Mouse (Mus musculus) hindbrain, embryonic 10.5 days (tissue): ENCODE measurements around the gene Slc22a1. TPM values are rescaled to one million over a fixed set of nuclear protein-coding genes. Genes with fewer than 3 reads are reported as not detected.

Source experiments
- DNase-seq: peaks from one replicate; pipeline ENCODE4 v3.0.0-alpha.2; 2017; ENCODE audit warnings: low spot score
- H3K27ac ChIP-seq: fragments of 300-500 bp; sonication (generic); 2 replicates; pipeline ENCODE4 v1.5.1; 2016; ENCODE audit warnings: mild to moderate bottlenecking, moderate library complexity
- H3K27me3 ChIP-seq: fragments of 300-500 bp; sonication (generic); 2 replicates; pipeline ENCODE4 v1.6.1; 2016; ENCODE audit warnings: mild to moderate bottlenecking; ENCODE audit not compliant: poor library complexity, insufficient read depth, severe bottlenecking
- H3K36me3 ChIP-seq: fragments of 300-500 bp; sonication (generic); 2 replicates; pipeline ENCODE4 v1.6.1; 2016; ENCODE audit warnings: mild to moderate bottlenecking, moderate library complexity
- H3K4me1 ChIP-seq: fragments of 300-500 bp; sonication (generic); replicated peaks from 2 replicates; pipeline ENCODE4 v1.6.1; 2016; ENCODE audit warnings: mild to moderate bottlenecking
- H3K4me3 ChIP-seq: fragments of 300-500 bp; sonication (generic); 2 replicates; pipeline ENCODE4 v1.5.1; 2016; ENCODE audit warnings: mild to moderate bottlenecking, moderate library complexity
- H3K9me3 ChIP-seq: fragments of 300-500 bp; sonication (generic); 2 replicates; pipeline ENCODE4 v1.6.1; 2016; ENCODE audit warnings: mild to moderate bottlenecking, moderate library complexity
- WGBS: fragments of 180-500 bp; shearing (Covaris S2); methylation state at CpG from one replicate; pipeline ENCODE4 v1.1.7; 2016; 5-methylcytosine and 5-hydroxymethylcytosine counted together
- polyA plus RNA-seq: library from polyadenylated mRNA; unstranded; fragments of >200 nt; fragmentation: Nextera tagmentation; extraction: Ambion mirVana; gene quantifications from 2 replicates; pipeline ENCODE4 v1.2.1, GENCODE M21; 2016

Gene Slc22a1
- polyA plus RNA-seq, 1 experiment from 2014 or later: not detected

DNA sequence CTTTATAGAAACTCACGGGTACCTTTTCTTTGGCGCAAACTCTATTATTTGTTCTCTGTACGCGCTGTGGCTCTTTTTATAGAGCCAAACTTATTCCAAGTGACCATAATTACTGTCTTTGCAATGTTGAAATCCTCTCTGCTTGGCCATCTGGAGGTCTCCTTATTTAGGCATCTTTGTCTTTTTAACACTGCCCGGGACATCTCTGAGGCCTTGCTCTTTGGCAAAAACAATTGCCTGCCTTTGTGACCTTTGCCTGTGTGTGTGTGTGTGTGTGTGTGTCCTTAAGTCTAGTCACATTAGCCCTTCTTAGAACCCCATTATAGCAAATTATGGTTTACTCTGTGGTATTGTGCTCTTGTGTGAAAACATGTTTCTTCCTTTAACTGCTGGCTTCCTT lies 30.2 kb downstream of the Slc22a1 start:
- no peak for DNase-seq
- H3K9me3 ChIP-seq: no peaks in the 10 kb centered on the region
- H3K27me3 ChIP-seq: no peaks in the 10 kb centered on the region
- WGBS: 84% methylated on average over 5 of the region's 5 CpGs
- no peak overlapping the region for H3K27ac ChIP-seq
- no peak overlapping the region for H3K4me3 ChIP-seq
- H3K4me1 ChIP-seq: no peaks in the 10 kb centered on the region
- no peaks in the 10 kb centered on the region for H3K36me3 ChIP-seq

DNA sequence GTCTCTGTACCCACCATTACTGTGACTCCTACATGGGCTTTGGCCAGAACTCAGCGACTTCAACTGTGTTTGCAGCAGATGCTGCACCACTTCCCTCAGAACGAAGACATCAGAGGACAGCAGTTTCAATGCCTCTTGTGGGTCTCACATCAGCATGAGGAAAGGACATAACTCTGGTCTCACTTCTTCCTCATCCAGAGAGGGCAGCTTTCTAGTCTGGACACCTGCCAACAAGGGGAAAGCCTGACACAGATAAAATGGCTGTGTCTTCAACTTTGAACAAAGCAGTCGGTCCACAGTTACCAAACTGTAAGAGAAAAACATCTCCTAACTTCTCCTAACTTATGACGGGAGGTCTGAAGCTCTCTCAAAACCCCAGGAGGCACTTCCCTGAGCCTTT lies 34.5 kb downstream of the Slc22a1 start:
- Histone ChIP-seq H3K36me3 (no peaks in the 10 kb centered on the region), H3K27ac (no peak overlapping the region), H3K4me1 (peaks cover 6% of the 10 kb centered on the region; the same call in 1 of the 2 replicates), H3K9me3 (no peaks in the 10 kb centered on the region), H3K4me3 (no peak overlapping the region), H3K27me3 (no peaks in the 10 kb centered on the region)
- no peak for DNase-seq
- WGBS: 81% methylated on average over 4 of the region's 4 CpGs

DNA sequence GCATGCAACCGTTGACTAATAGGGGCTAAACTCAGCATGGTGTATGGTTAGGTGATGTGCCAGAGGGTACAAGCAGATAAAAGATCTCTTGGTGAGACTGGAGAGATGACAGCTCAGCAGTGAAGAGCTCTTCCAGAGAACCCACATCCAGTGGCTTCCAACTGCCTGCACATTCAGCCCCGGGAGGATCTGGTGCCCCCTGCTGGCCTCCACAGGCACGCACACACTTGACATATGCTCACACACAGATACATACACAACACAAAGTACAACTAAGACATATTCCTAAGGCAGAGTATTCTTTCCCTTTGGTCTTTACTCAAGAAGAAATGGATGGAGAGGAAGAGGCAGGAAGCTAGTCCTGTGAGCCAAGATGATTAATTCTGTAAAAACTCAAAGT lies 36.0 kb downstream of the Slc22a1 start:
- peaks cover 5% of the 10 kb centered on the region; the same call in 1 of the 2 replicates for H3K27me3 ChIP-seq
- H3K4me1 ChIP-seq: peaks cover 10% of the 10 kb centered on the region; the same call in 1 of the 2 replicates
- H3K36me3 ChIP-seq: no peaks in the 10 kb centered on the region
- 84% methylated on average over 3 of the region's 3 CpGs for WGBS
- H3K9me3 ChIP-seq: no peaks in the 10 kb centered on the region
- no peak for DNase-seq
- H3K4me3 ChIP-seq: no peak overlapping the region
- H3K27ac ChIP-seq: no peak overlapping the region

DNA sequence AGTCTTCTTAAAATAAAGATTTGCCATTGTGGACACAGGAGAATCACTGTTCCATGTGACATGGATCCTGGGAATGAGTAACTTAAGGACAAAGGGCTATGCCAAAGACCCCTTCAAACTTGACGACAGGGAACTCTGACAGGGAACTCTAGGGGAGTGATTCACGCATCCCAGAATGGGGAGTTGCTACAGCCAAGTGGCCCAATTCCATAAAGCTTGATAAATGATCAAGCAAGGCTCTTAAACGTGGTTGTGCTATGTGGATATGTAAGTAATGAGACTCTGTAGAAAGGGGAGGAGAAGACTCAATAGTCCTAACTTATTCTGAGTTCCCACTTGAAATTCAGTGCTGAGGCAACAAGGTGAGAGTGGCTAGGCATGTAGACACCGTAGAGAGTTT lies 40.8 kb downstream of the Slc22a1 start:
- WGBS: 71% methylated on average over 4 of the region's 4 CpGs
- H3K9me3 ChIP-seq: no peaks in the 10 kb centered on the region

DNA sequence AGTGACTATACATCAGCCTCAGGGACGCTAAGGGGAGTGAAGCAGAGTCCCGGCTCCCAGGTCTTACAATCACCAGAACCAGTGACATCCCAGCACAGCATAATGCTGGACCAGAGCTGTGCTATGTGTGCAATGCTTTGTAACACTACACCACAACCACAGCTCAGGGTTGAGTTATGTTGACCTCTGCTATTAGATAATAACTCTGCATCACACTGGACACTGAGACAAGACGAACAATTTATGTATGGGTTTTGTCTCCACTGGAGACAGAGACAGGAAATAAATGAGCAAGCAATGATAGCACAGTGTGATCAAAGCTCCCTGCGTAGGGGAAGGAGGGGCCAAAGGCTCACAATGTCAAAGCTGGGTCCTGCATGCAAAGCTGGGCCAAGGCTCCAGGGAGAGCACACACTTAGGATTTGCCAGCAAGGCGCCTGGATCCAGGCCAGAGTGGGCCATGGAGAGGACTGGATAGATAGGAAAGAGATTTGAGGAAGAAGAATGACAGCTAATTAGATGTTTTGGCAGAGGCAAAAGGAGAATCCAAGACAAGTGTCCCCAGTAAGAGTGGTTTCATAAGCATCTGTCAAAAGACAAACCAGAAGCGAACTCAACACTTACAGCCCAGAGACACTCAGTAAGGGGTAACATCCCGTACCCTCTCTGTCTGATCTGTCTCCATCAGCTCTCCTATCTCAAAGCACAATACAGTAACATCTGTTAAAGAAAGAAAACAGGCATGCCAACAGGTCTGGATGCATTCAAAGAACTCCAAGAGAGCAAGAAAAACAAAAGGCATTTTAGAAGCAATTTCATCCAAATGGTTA lies 43.6 kb downstream of the Slc22a1 start:
- Histone ChIP-seq H3K4me3 (no peak overlapping the region), H3K27me3 (peaks cover 9% of the 10 kb centered on the region; the same call in 1 of the 2 replicates), H3K4me1 (peaks cover 24% of the 10 kb centered on the region), H3K27ac (no peak overlapping the region), H3K36me3 (no peaks in the 10 kb centered on the region), H3K9me3 (no peaks in the 10 kb centered on the region)
- 50% methylated on average over 7 of the region's 7 CpGs for WGBS
- no peak for DNase-seq

More for the DNA sequence above, 40.8 kb downstream of the Slc22a1 start:
- H3K27ac ChIP-seq: no peak overlapping the region
- peaks cover 28% of the 10 kb centered on the region for H3K4me1 ChIP-seq
- no peak overlapping the region for H3K4me3 ChIP-seq
- DNase-seq: no peak
- peaks cover 9% of the 10 kb centered on the region; the same call in 1 of the 2 replicates for H3K27me3 ChIP-seq
- H3K36me3 ChIP-seq: no peaks in the 10 kb centered on the region

DNA sequence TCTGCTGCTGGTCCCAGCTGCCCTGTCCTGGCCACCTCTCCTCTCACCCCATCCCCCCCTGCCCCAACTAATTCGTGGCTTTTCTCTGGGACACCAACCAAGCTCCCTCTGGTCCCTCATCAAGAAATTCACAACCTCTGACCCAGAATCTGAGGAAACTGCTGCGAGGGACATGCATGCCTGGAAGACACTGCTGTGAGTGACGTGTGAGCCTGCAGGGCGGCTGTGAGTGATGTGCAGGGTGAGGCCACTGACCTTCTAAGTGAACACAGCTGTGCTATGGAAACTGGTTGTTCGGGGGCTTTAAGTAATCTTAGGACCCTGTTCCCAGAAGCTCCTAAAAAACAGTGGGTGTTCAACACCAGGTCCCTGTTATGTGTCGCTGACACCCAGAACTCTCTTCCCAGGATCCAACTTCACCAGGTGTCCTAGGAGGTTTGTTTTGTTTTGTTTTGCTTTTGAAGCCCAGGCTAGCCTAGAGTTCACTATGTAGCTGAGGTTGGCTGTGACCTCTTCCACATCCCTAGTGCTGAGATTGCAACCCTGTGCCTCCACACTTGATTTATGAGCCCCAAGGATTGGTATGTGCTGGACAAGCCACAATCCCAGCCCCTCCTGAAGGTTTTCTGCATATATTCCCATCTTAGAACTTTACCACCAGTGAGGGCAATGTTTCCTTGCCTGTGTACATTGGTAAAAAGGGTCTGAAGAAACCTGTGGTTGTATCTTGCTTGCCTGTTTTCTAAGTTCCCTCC lies 44.5 kb downstream of the Slc22a1 start:
- Histone ChIP-seq H3K4me3 (no peak overlapping the region), H3K36me3 (no peaks in the 10 kb centered on the region), H3K9me3 (0 out of 2 replicates have a peak, but pooled peaks cover under 1% of the 10 kb centered on the region), H3K27me3 (peaks cover 9% of the 10 kb centered on the region; the same call in 1 of the 2 replicates), H3K4me1 (peaks cover 22% of the 10 kb centered on the region), H3K27ac (peak overlapping the region; percentile 45; the same call in 1 of the 2 replicates)
- WGBS: 41% methylated on average over 6 of the region's 6 CpGs
- DNase-seq: peak; percentile 67

DNA sequence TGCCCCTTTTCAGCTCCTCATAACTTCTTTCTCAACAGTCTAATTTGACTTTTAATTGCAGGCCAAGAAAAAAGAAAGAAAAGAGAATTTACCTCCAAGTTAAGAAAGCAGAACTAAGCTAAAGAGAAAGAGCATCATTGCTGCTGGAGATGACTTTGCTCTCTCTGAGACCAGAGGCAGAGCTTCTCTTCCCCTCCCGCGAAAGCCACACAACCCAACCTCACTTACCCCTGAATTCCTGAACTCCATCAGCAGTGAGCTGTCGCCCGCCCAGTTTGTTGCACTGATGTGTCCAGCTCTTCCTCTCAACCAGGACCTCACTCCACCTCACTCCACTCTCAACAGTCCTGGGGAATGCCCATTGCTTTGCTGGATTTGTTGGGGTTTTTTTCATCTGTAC lies 47.6 kb downstream of the Slc22a1 start:
- Histone ChIP-seq H3K27me3 (no peaks in the 10 kb centered on the region), H3K4me3 (no peak overlapping the region), H3K36me3 (no peaks in the 10 kb centered on the region), H3K27ac (no peak overlapping the region), H3K9me3 (peaks cover 21% of the 10 kb centered on the region), H3K4me1 (peaks cover 18% of the 10 kb centered on the region)
- no peak for DNase-seq
- WGBS: 87% methylated on average over 4 of the region's 4 CpGs

DNA sequence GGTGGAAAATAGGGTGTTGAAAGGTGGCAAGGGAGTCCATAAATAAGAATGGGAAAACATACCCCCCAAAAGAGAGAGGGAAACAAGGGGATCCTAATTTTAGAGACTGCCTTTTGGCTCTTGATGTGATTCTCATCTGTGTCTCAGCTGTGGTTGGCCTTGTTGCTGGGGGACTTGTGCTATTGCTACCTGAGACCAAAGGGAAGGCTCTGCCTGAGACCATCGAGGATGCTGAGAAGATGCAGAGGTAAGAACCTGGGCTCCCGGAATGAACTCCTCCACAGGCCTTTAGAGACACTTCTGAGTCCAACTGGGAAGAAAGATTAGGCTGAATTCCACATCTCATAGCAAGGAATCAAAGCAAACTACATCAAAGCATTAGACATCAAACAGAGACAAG lies 56.0 kb downstream of the Slc22a1 start:
- Histone ChIP-seq H3K4me3 (no peak overlapping the region), H3K4me1 (no peaks in the 10 kb centered on the region), H3K9me3 (peaks cover 6% of the 10 kb centered on the region; the same call in 1 of the 2 replicates), H3K27me3 (no peaks in the 10 kb centered on the region), H3K27ac (no peak overlapping the region), H3K36me3 (no peaks in the 10 kb centered on the region)
- 74% methylated on average over 2 of the region's 2 CpGs for WGBS
- DNase-seq: no peak

DNA sequence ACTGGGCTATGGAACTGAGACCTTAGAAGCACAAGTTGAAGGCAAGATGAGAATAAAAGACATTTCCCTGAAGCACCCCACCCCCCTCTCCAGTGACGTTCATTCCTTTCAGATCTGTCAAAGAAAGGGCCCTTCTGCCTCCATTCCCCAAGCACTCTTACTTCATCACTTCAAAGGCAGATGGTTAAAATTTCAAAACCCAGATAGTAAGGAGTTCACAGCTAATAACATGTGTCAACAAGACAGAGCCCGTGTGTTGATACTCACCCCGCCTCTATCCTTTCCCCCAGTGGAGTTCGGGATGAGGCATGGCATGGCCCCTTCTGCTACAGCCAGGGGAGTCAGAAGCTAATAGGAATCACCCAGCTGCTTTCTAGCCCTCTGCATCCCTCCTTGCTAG lies 60.2 kb downstream of the Slc22a1 start:
- H3K36me3 ChIP-seq: no peaks in the 10 kb centered on the region
- WGBS: 67% methylated on average over 4 of the region's 4 CpGs
- no peaks in the 10 kb centered on the region for H3K9me3 ChIP-seq
- H3K27me3 ChIP-seq: no peaks in the 10 kb centered on the region
- no peak for DNase-seq
- no peaks in the 10 kb centered on the region for H3K4me1 ChIP-seq
- H3K4me3 ChIP-seq: no peak overlapping the region
- H3K27ac ChIP-seq: no peak overlapping the region

DNA sequence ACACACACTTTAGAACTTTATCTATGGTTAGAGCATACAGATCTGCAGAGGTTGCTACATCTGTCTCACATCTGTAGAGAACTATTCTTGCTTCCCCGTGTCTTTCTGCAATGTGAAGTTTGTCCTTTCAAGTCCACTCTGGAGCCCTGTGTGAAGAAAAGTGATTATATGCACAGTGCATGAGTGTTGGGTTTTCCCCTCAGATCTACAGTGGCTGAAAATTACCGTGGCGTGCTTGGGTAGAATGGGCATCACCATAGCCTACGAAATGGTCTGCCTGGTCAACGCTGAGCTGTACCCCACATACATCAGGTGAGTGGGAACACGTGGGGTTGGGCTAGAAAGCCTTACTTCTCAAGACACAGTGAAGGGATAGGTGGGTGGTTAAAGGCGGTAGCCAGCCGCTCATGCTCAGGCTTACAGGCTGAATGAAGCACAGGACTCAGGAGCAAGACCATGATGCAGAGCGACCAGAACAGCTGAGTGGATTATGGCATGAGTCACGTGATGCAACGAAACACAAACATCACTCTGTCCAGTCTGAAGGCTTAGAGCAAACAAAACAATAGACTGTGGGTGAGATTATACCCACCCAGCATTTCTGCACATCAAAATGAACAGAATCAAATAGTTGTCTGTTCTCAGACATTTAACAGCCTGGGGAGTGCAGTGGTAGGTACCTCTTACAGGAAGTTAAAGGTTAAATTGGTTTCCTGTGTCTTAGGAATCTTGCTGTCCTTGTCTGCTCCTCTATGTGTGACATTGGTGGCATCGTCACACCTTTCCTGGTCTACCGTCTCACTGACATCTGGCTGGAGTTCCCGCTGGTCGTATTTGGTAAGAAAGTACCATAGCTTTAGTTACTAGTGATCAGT lies 60.9 kb downstream of the Slc22a1 start:
- H3K9me3 ChIP-seq: no peaks in the 10 kb centered on the region
- H3K36me3 ChIP-seq: no peaks in the 10 kb centered on the region
- H3K4me1 ChIP-seq: no peaks in the 10 kb centered on the region
- WGBS: 89% methylated on average over 15 of the region's 15 CpGs
- no peaks in the 10 kb centered on the region for H3K27me3 ChIP-seq
- no peak for DNase-seq
- no peak overlapping the region for H3K4me3 ChIP-seq
- H3K27ac ChIP-seq: no peak overlapping the region

DNA sequence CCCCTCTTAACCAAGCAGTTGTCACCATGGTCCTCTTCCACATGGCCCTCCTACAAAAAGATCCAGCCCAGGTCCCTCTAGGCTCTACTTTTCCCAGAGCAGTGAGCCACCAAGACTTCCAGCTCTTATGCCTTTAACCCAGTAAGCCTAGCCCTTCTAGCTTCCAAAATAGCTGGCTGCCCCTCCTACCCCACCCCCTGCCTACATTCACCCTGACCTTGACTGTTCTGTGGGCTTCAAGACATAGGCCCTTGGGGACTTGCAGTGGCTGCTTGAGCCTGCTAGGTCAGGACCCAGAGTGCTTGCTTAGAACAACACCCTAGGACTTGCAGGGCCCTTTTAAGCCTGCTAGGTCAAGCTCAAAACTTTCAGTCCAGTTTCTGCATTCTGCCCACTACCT lies 68.4 kb downstream of the Slc22a1 start:
- Histone ChIP-seq H3K27ac (no peak overlapping the region), H3K36me3 (no peaks in the 10 kb centered on the region), H3K9me3 (no peaks in the 10 kb centered on the region), H3K4me1 (no peaks in the 10 kb centered on the region), H3K4me3 (no peak overlapping the region), H3K27me3 (no peaks in the 10 kb centered on the region)
- DNase-seq: no peak

DNA sequence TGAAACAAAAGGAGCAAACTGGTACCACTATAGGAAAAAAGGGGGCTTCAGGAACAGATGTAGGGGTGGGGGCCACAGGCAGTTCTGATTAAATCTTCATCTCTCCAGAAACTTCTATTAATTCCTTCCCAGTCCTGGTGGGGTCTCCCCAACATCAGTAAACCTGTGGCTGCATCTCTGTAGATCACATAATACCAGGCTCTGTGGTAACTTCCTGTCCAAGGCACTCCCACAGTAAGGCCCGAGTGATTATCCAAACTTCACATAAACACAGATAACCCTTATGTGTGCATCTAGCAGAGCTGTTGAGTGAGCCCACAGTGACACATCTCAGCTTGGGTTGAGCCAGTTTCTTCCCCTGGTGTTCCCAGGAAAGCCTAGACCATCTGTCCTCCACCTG lies 69.0 kb downstream of the Slc22a1 start:
- Histone ChIP-seq H3K9me3 (no peaks in the 10 kb centered on the region), H3K27ac (no peak overlapping the region), H3K27me3 (no peaks in the 10 kb centered on the region), H3K4me3 (no peak overlapping the region), H3K36me3 (no peaks in the 10 kb centered on the region), H3K4me1 (no peaks in the 10 kb centered on the region)
- DNase-seq: no peak
- WGBS: 70% methylated on average over 1 of the region's 1 CpGs
